Mouse (Mus musculus) bone marrow macrophage, adult 2 months (primary cell): Measurements from ENCODE around the gene Mfsd11.

ENCODE experiments used
- CTCF ChIP-seq: IDR thresholded peaks from 2 replicates; pipeline ENCODE4 v1.5.1; 2012; ENCODE audit warnings: low read depth, mild to moderate bottlenecking, low read length, moderate library complexity
- POLR2A ChIP-seq: IDR thresholded peaks from 2 replicates; pipeline ENCODE4 v1.6.1; 2012; ENCODE audit warnings: mild to moderate bottlenecking, low read depth, low read length, borderline replicate concordance

- TF ChIP-seq CTCF (no peak), POLR2A (no peak)
Measured at GRCm38 (mm10) chr11:116868129-116868528, 15.9 kb downstream of the Mfsd11 start.
